Mouse (Mus musculus): ENCODE measurements around the gene Nfkbid.
"Not testable (repeated sequence)": the region's sequence is repeated elsewhere in the genome, so short reads cannot be mapped to it uniquely, and the experiment has no call there.

Gene Nfkbid

GRCm38 (mm10) chr7:30463996-30464395, 42.5 kb downstream of the Nfkbid start:
- peak; percentile 33 for DNase-seq (ENCODE audit: low read depth, low spot score)

GRCm38 (mm10) chr7:30464816-30465300, 43.3 kb downstream of the Nfkbid start:
- DNase-seq (ENCODE audit: low read depth, low spot score) = peak; percentile 45

GRCm38 (mm10) chr7:30472411-30472810, 50.9 kb downstream of the Nfkbid start:
- DNase-seq (ENCODE audit: low read depth, low spot score) = peak; percentile 86

- DNase-seq (ENCODE audit: low read depth, low spot score) = no peak
These were observed 53.5 kb downstream of the Nfkbid start for GRCm38 (mm10) chr7:30474999-30475398.

GRCm38 (mm10) chr7:30476136-30476535, 54.6 kb downstream of the Nfkbid start:
- DNase-seq (ENCODE audit: low read depth, low spot score) = not testable (repeated sequence)

GRCm38 (mm10) chr7:30477415-30478381, 56.2 kb downstream of the Nfkbid start:
- peak; percentile 51 for DNase-seq (ENCODE audit: low read depth, low spot score)
